Mouse (Mus musculus) ovary, postnatal 14 days (tissue): Measurements from ENCODE around the gene Spns1.
A peak's percentile ranks its signal among the peaks of the same experiment; 100 is the strongest.
"Not testable (repeated sequence)": the region's sequence is repeated elsewhere in the genome, so short reads cannot be mapped to it uniquely, and the experiment has no call there.

Experiments used
- DNase-seq: peaks from one replicate; pipeline ENCODE4 v3.0.0; 2022; ENCODE audit warnings: low spot score

Gene Spns1

DNA sequence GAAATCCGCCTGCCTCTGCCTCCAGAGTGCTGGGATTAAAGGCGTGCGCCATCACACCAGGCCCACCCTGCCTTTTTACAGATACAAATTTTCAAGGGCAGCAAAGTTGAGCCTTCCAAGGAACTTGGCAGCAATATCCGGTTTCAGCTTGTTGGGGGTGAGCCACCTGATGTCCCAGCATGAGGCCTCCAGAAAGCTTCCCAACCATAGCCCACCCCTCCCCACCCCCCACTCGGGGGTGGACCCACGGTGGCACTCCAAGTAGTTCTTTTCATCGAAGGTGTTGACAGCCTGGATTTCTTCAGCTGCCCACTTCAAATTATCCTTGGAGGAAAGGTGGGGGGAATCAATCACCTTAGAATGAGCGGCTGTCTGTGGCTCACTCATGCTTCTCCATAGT lies 38.3 kb downstream of the Spns1 start:
- no peak for DNase-seq

GRCm38 (mm10) chr7:126335556-126335955 lies 41.7 kb downstream of the Spns1 start:
- no peak for DNase-seq

DNA sequence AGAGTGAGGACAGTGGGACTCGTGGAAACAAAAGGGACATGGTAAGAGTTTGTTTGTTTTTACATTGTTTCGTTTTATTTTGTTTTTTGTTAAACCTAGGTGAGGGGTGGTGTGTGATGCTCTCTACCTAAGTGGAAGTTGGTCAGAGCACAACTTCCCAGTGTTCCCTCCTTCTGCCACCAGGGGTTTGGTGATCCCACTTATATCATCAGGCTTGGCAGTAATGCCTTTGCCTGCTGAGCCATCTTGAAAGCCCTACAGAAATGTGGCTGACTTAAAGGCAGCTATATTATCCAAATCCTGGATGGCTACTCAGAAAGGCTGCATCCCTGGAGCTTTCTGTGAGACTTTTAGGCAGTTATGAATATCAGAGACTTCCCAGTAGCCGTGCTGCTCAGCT lies 44.6 kb downstream of the Spns1 start:
- no peak for DNase-seq

- no peak for DNase-seq
Observed at GRCm38 (mm10) chr7:126330693-126331092, 46.6 kb downstream of the Spns1 start.

DNA sequence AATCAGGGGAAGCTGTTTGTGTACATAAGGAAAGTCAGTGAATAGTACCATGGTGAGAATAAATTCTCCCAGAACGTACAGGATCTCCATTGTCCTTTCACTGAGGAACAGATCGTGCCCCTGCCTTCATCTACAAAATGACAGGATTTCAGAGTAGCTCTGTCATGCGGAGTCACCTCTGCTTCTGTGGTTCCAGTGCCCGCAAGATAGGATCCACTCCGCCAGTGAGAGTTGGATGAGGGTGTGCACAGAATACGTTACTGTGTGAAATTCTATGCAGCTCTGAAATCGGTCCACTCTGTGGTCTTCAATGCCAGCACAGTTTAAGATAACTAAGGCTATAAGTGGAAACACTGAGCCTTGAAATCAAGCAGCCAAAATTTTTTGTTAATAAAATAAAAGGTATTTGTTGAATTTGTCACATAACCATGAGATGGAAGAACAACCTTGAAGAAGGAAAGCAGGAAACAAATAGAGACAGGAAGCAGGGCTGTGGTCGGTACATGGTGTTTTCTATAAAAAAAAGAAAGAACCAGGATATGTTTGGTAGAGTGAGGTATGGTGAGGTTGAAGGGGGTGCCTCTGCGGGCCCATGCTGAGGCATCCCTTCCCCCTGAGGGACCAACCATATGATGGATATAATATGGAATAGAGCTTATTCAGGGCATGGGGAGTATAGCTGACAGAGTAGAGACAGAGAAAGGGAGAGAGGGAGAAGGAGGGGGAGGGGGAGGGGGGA lies 47.2 kb downstream of the Spns1 start:
- no peak for DNase-seq

DNA sequence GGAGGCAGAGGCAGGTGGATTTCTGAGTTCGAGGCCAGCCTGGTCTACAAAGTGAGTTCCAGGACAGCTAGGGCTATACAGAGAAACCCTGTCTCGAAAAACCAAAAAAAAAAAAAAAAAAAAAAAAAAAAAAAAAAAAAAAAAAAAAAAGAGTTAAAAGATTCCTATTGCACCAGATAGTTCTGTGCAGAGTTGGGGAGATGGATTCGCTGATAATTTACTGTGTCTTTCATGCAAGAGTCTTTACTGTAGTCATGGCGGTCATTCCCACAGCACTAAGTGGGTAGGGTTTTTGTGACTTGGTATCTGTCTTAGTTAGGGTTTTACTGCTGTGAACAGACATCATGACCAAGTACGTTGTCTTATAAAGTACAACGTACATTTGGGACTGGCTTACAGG lies 48.4 kb downstream of the Spns1 start:
- not testable (repeated sequence) for DNase-seq

DNA sequence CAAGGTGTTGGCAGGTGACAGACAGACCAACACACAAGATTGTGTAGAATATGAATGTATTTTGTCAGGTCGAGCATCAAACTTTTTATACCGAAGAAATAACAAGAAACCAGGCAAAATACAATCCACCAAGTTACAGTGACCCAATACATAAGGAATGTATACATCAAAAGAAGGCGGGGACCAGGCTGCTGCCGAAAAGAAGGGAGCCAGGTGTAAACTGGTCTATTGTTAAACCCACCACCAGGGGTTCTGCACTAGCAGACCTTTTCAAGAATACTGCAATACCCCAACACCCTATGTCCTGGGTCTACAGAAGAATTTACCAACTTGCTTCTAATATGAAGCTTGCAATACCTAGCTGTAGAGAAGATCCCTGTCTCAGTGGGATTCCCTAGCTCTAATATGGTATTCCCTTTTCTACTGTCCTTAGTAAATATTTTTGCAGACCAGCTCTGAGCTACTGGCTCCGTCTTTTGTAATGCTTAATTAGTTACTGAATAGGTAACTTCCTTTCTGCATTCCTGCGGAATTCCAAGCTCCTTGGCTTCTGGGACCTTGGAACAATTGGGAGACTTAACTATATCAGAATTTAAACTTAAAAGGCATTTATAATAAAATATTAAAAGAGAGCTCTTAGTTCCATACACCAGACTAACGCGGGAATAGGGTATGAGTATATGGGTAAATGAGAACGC lies 51.5 kb downstream of the Spns1 start:
- DNase-seq = not testable (repeated sequence)

DNA sequence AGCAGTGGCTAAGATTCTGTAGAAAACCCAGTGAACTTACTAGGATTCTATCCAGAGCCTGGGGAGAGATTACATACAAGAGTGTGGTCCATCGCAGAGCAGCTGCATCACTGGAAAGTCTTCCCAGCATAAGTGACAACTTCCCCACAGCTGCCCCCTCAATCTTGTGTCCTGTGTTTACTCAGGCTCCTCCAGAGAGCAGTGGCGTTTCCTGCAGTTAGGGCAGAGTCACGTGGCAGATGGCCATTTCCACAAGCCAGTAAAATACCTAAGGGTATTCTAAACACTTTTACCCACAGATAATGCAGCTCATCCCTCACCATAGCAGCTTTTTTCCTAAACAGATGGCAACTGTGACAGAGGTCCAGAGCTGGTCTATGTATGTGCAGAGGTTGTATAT lies 52.5 kb downstream of the Spns1 start:
- DNase-seq = no peak

- DNase-seq = peak; percentile 79
Observed at GRCm38 (mm10) chr7:126323729-126324128, 53.5 kb downstream of the Spns1 start.
